Mouse (Mus musculus) lung, postnatal 4 days (tissue): ENCODE measurements around the gene Olfr403.
"Not testable (repeated sequence)": the region's sequence is repeated elsewhere in the genome, so short reads cannot be mapped to it uniquely, and the experiment has no call there.

ENCODE experiments used
- DNase-seq, 2 experiments: peaks; one replicate each; pipeline ENCODE4 v3.0.0; 2021

Gene Olfr403

GRCm38 (mm10) chr11:74185949-74186348, at the start of gene Olfr403:
Olfr403 (plus strand) TSS chr11:74186249.
- DNase-seq = no peak

GRCm38 (mm10) chr11:74140001-74140400, 46.0 kb upstream of the Olfr403 start:
- DNase-seq = not testable (repeated sequence)

- DNase-seq = no peak
These were observed 40.2 kb upstream of the Olfr403 start for GRCm38 (mm10) chr11:74145866-74146265.

- DNase-seq = no peak
These were observed 32.8 kb upstream of the Olfr403 start, which contains the start of gene Olfr402 for GRCm38 (mm10) chr11:74153229-74153628. Olfr402 (plus strand) TSS chr11:74153529.

- no peak for DNase-seq
These were observed 17.3 kb upstream of the Olfr403 start for GRCm38 (mm10) chr11:74168771-74169170.

- no peak for DNase-seq
These were observed 2.9 kb upstream of the Olfr403 start for GRCm38 (mm10) chr11:74183168-74183567.

GRCm38 (mm10) chr11:74183745-74184144, 2.3 kb upstream of the Olfr403 start:
- DNase-seq = no peak

- DNase-seq = no peak
These were observed 25.2 kb downstream of the Olfr403 start, which contains the start of gene Olfr43 for GRCm38 (mm10) chr11:74211279-74211678. Olfr43 (minus strand) TSS chr11:74211379.

- DNase-seq = no peak
These were observed 55.2 kb downstream of the Olfr403 start for GRCm38 (mm10) chr11:74241201-74241600.
